18 mouse cellular contexts compared by ENCODE assay signal in the genomic region with DNA sequence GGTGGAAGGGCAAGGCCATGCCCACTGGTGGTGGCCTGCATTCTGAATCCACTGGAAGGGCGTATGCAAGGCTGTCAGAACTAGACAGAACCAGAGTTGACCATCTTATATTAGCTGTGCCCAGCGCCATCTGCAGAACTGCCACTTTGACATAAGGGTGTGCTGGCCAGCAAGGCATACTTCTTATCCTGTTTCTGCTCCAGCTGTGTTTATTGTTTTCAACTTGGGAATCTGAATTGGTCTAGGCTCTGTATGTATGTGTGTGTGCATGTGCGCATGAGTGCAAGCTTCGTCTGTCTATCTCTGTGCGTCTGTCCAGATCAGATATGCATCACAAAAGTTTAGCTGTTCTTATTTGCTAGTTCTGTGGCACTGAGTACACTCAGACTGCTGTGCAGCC.
"Had no signal": no experiment of that assay in that cellular context is flagged by ENCODE, and none has a peak within 500 bp of the region (broad histone marks: within the 10 kb centered on the region; RNA-seq: fewer than 3 reads in every experiment).

No protein-coding gene starts in this region.

- H3K9ac ChIP-seq: intestine, embryonic 15.5 days; liver, embryonic 13.5 days; midbrain, embryonic 12.5 days; midbrain, embryonic 15.5 days; neural tube, embryonic 12.5 days; neural tube, embryonic 15.5 days; stomach, embryonic 15.5 days had no signal

- H3K4me1 ChIP-seq: midbrain, embryonic 15.5 days; neural tube, embryonic 12.5 days had no signal

- H3K27me3 ChIP-seq: intestine, embryonic 15.5 days; liver, embryonic 13.5 days; midbrain, embryonic 12.5 days; midbrain, embryonic 15.5 days; neural tube, embryonic 12.5 days; neural tube, embryonic 15.5 days; stomach, embryonic 15.5 days had no signal

- H3K36me3 ChIP-seq: intestine, embryonic 15.5 days; midbrain, embryonic 12.5 days; midbrain, embryonic 15.5 days; neural tube, embryonic 12.5 days; neural tube, embryonic 15.5 days; stomach, embryonic 15.5 days had no signal

- H3K4me3 ChIP-seq: intestine, embryonic 15.5 days; left cerebral cortex, adult 2 months; liver, embryonic 13.5 days; midbrain, embryonic 12.5 days; midbrain, embryonic 15.5 days; neural tube, embryonic 12.5 days; neural tube, embryonic 15.5 days; stomach, embryonic 15.5 days had no signal

- H3K9me3 ChIP-seq: intestine, embryonic 15.5 days; liver, embryonic 13.5 days; midbrain, embryonic 12.5 days; midbrain, embryonic 15.5 days; neural tube, embryonic 12.5 days; neural tube, embryonic 15.5 days; stomach, embryonic 15.5 days had no signal

- H3K27ac ChIP-seq: intestine, embryonic 15.5 days; left cerebral cortex, adult 2 months; liver, embryonic 13.5 days; macrophage; midbrain, embryonic 12.5 days; midbrain, embryonic 15.5 days; neural tube, embryonic 12.5 days; neural tube, embryonic 15.5 days; stomach, embryonic 15.5 days had no signal

- ATAC-seq: intestine, embryonic 15.5 days; midbrain, embryonic 15.5 days had no signal

- H3K4me2 ChIP-seq: intestine, embryonic 15.5 days; liver, embryonic 13.5 days; midbrain, embryonic 12.5 days; midbrain, embryonic 15.5 days; neural tube, embryonic 12.5 days; neural tube, embryonic 15.5 days; stomach, embryonic 15.5 days had no signal

- DNase-seq: kidney, adult 11 months; kidney, adult 9 months; kidney, postnatal 14 days; kidney, postnatal 4 days; layer of hippocampus, postnatal 36 days; liver, embryonic 13.5 days; retina, postnatal 1 day; right cerebral cortex, postnatal 25 days; spleen, adult 18-20 months; thymus, postnatal 25 days had no signal
